Mouse (Mus musculus): ENCODE data around the gene Dmpk. TPM values are rescaled to one million over a fixed set of nuclear protein-coding genes. Genes with fewer than 3 reads are reported as not detected.

Gene Dmpk
- total RNA-seq, 2 experiments from 2014 or later = 473 to 516 TPM

GRCm38 (mm10) chr7:19131324-19131848 lies 47.7 kb downstream of the Dmpk start:
- DNase-seq = peak; percentile 97 to 98
- intact Hi-C loops (cut with DNase I) = no loop called here

- intact Hi-C loops (cut with DNase I) = no loop called here
- DNase-seq = no peak
Measured at GRCm38 (mm10) chr7:19136168-19136567, 52.5 kb downstream of the Dmpk start.

- intact Hi-C loops (cut with DNase I) = no loop called here
- DNase-seq = no peak
Measured at GRCm38 (mm10) chr7:19136673-19137334, 53.2 kb downstream of the Dmpk start.

GRCm38 (mm10) chr7:19137380-19137779 lies 53.7 kb downstream of the Dmpk start:
- peak; percentile 57 to 62 for DNase-seq
- intact Hi-C loops (cut with DNase I) = no loop called here

Small RNA genes within 50 kb of the gene (microRNA-seq; reads per million reads assigned to microRNA genes)
- 1.4 to 8.6 reads per million in 2 experiments for gene Mir3100

Other genes starting within 250 kb of the Dmpk start
- 1 to 10 TPM; 5.4 to 6.5 TPM for gene Mill2, start 243.9 kb upstream of the Dmpk start, total RNA-seq (2021)
- gene Pglyrp1, start 212.5 kb upstream of the Dmpk start, total RNA-seq (2021) = 1 to 10 TPM; 2.0 to 3.3 TPM
- 1 to 10 TPM; 9.0 to 9.5 TPM for gene Ccdc61, start 173.4 kb upstream of the Dmpk start, total RNA-seq (2021)
- gene Nova2, start 158.0 kb upstream of the Dmpk start, total RNA-seq (2021) = 10 to 100 TPM in 1 of 2 experiments, 1 to 10 TPM in 1; 9.6 to 10.1 TPM
- not detected for gene Nanos2, start 96.4 kb upstream of the Dmpk start, total RNA-seq (2021)
- gene Mypop, start 92.6 kb upstream of the Dmpk start, total RNA-seq (2021) = 1 to 10 TPM; 2.5 to 2.8 TPM
- 10 to 100 TPM; 24.2 to 24.4 TPM for gene Irf2bp1, start 79.8 kb upstream of the Dmpk start, total RNA-seq (2021)
- gene Foxa3, start 60.3 kb upstream of the Dmpk start, total RNA-seq (2021) = not detected
- 10 to 100 TPM; 64.6 to 66.5 TPM for gene Sympk, start 59.5 kb upstream of the Dmpk start, total RNA-seq (2021)
- not detected for gene Rsph6a, start 29.2 kb upstream of the Dmpk start, total RNA-seq (2021)
- gene Dmwd, start 7.6 kb upstream of the Dmpk start, total RNA-seq (2021) = 10 to 100 TPM; 42.1 to 45.1 TPM
- gene Six5, start 10.7 kb downstream of the Dmpk start, total RNA-seq (2021) = 1 to 10 TPM; 9.0 to 9.1 TPM
- gene Gm4969, start 34.5 kb downstream of the Dmpk start, total RNA-seq (2021) = under 1 TPM in 1 of 2 experiments, not detected in 1; 0.12 TPM
- gene Fbxo46, start 36.0 kb downstream of the Dmpk start, total RNA-seq (2021) = 1 to 10 TPM; 5.7 to 6.6 TPM
- gene Qpctl, start 65.4 kb downstream of the Dmpk start, total RNA-seq (2021) = 1 to 10 TPM; 5.9 to 6.1 TPM
- 10 to 100 TPM; 62.8 to 70.8 TPM for gene Snrpd2, start 65.9 kb downstream of the Dmpk start, total RNA-seq (2021)
- gene Gipr, start 82.3 kb downstream of the Dmpk start, total RNA-seq (2021) = under 1 TPM; 0.37 to 0.55 TPM
- 10 to 100 TPM; 37.9 to 43.0 TPM for gene Eml2, start 92.6 kb downstream of the Dmpk start, total RNA-seq (2021)
- 10 to 100 TPM in 1 of 2 experiments, 1 to 10 TPM in 1; 9.9 to 11.2 TPM for gene Gpr4, start 128.7 kb downstream of the Dmpk start, total RNA-seq (2021)
- gene Opa3, start 144.5 kb downstream of the Dmpk start, total RNA-seq (2021) = 10 to 100 TPM; 54.8 to 58.3 TPM
- 10 to 100 TPM; 55.7 to 59.1 TPM for gene Vasp, start 188.0 kb downstream of the Dmpk start, total RNA-seq (2021)
- not detected for gene Ppm1n, start 196.2 kb downstream of the Dmpk start, total RNA-seq (2021)
- 100 to 1,000 TPM; 106 to 122 TPM for gene Rtn2, start 198.8 kb downstream of the Dmpk start, total RNA-seq (2021)
- gene Fosb, start 226.2 kb downstream of the Dmpk start, total RNA-seq (2021) = 1 to 10 TPM in 1 of 2 experiments, under 1 TPM in 1; 0.60 to 1.2 TPM

All from heart, postnatal 14 days (tissue).